Mouse (Mus musculus) effector memory CD4-positive, alpha-beta T cell, adult 5 months (primary cell): ENCODE results near the gene Nuak1. TPM values are rescaled to one million over a fixed set of nuclear protein-coding genes. Genes with fewer than 3 reads are reported as not detected.

Experiments used
- polyA plus RNA-seq: library from polyadenylated mRNA; unstranded; fragments of 100-300 nt; shearing (Covaris generic); gene quantifications from one replicate; pipeline ENCODE4 v1.2.1, GENCODE M21; 2017

Gene Nuak1
- not detected for polyA plus RNA-seq

DNA sequence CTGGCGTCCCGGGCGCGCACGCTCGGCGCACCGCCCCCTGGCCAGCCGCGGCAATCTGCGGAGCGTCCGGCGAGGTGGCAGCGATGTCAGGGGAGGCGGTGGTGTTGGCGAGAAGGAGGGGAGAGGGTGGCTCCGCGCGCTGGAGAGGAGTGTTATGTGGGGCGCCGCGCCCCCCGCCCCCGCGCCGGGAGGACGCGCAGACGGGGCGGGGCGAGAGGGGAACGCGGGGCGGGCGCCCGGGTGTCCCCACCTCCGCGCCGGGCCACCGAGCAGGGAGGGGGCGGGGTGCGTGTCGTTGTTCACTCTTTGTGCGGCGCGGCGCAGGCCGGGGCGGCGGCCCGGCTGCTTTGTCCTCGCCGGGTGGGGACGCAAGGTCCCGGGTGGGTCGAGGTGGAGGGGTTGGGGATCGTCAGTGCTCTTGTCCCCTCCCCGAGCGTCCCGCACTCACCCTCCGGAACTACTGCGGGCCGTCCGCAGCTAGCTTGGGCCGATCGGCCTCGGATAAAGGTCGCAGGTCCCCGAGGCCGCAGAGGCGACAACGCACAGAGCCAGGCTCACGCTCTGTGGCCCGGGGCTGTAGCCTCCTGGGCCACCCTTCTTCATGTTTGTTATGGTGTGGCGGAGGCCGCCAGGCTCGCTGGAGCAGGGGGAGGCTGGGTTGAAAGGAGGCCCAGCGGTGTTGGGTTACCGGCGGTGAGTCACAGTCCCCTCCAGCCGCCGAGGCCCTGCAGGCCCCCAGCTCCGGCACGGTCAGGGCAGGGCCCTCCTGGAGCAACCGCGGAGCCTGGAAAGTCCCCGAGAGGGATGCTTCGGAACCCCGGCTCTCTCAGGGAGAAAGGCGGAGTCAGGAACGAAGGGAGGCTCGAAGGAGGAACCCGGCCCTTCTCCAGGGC is at the start of gene Nuak1:
TSS of gene Nuak1 (minus strand) at position 57 of the 893 bp plus-strand sequence.

Other genes starting within 250 kb of the Nuak1 start
- gene Ckap4, start 93.5 kb upstream of the Nuak1 start, polyA plus RNA-seq: 0.60 TPM
- 481 TPM for gene Tcp11l2, start 136.0 kb upstream of the Nuak1 start, polyA plus RNA-seq
- gene Polr3b, start 181.7 kb upstream of the Nuak1 start, polyA plus RNA-seq: 32.7 TPM